Mouse (Mus musculus) ovary, postnatal 14 days (tissue): ENCODE results near the gene Nav2.

Source experiments
- DNase-seq: peaks from one replicate; pipeline ENCODE4 v3.0.0; 2022; ENCODE audit warnings: low spot score

Gene Nav2

GRCm38 (mm10) chr7:49210721-49211120 lies 302.2 kb downstream of the Nav2 start:
- DNase-seq, result no peak

- DNase-seq, result no peak
Observed at GRCm38 (mm10) chr7:49213011-49213410, 304.5 kb downstream of the Nav2 start.

GRCm38 (mm10) chr7:49217786-49218185 lies 309.3 kb downstream of the Nav2 start:
- DNase-seq, result no peak

GRCm38 (mm10) chr7:49225741-49226140 lies 317.2 kb downstream of the Nav2 start:
- DNase-seq, result no peak

GRCm38 (mm10) chr7:49232969-49233368 lies 324.5 kb downstream of the Nav2 start:
- DNase-seq, result no peak

- DNase-seq, result no peak
Observed at GRCm38 (mm10) chr7:49234288-49234687, 325.8 kb downstream of the Nav2 start.

GRCm38 (mm10) chr7:49235271-49235681 lies 326.8 kb downstream of the Nav2 start:
- peak; percentile 27 for DNase-seq

GRCm38 (mm10) chr7:49235821-49236220 lies 327.3 kb downstream of the Nav2 start:
- DNase-seq, result no peak

GRCm38 (mm10) chr7:49240461-49240860 lies 331.9 kb downstream of the Nav2 start:
- DNase-seq, result no peak

- DNase-seq, result no peak
Observed at GRCm38 (mm10) chr7:49241229-49241751, 332.8 kb downstream of the Nav2 start.

GRCm38 (mm10) chr7:49242261-49242660 lies 333.7 kb downstream of the Nav2 start:
- no peak for DNase-seq

GRCm38 (mm10) chr7:49243079-49243478 lies 334.6 kb downstream of the Nav2 start:
- DNase-seq, result no peak

GRCm38 (mm10) chr7:49245537-49246239 lies 337.2 kb downstream of the Nav2 start:
- DNase-seq, result peak; percentile 88

GRCm38 (mm10) chr7:49246240-49246578 lies 337.7 kb downstream of the Nav2 start:
- DNase-seq, result no peak

GRCm38 (mm10) chr7:49246584-49247481 lies 338.3 kb downstream of the Nav2 start:
- DNase-seq, result no peak

GRCm38 (mm10) chr7:49247744-49248331 lies 339.3 kb downstream of the Nav2 start:
- peak; percentile 66 for DNase-seq

GRCm38 (mm10) chr7:49248333-49249086 lies 340.0 kb downstream of the Nav2 start:
- peak; percentile 30 for DNase-seq

GRCm38 (mm10) chr7:49249462-49249861 lies 340.9 kb downstream of the Nav2 start:
- no peak for DNase-seq

GRCm38 (mm10) chr7:49249996-49250395 lies 341.5 kb downstream of the Nav2 start:
- DNase-seq, result peak; percentile 87

GRCm38 (mm10) chr7:49250581-49251307 lies 342.2 kb downstream of the Nav2 start:
- no peak for DNase-seq

GRCm38 (mm10) chr7:49251308-49251638 lies 342.8 kb downstream of the Nav2 start:
- DNase-seq, result no peak
